Mouse (Mus musculus) cerebellum, postnatal 4 days (tissue): ENCODE results near the gene Tcam1.
A peak's percentile ranks its signal among the peaks of the same experiment; 100 is the strongest.
"Not testable (repeated sequence)": the region's sequence is repeated elsewhere in the genome, so short reads cannot be mapped to it uniquely, and the experiment has no call there.

Experiments used
- DNase-seq, 2 experiments: peaks; one replicate each; pipeline ENCODE4 v3.0.0; 2022; ENCODE audit warnings: low spot score in 2 of 2, mixed read lengths in 1 of 2

Tcam1 gene

DNA sequence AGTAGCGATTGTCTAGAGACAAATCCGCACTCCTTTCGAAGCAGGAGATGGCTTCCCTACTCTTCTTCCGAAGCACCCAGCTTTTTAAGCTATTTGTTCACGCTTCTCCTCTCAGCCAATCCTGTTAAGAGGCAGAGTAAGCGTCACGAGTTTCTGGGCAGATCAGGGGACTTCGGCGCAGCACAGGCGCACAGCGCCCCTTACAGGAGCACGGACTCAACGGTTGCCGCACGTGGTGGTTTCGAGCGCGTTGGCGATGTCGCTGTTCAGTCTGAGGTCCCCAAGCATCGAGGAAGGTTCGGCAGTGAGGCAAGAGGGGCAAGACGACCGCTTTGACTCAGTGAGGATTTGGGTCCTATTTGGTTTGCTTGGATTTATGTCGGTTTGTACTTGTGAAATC, at the start of gene Tcam1:
Tcam1 (plus strand) TSS at position 219 of the 400 bp plus-strand sequence.
- DNase-seq: peak; percentile 92 to 96

DNA sequence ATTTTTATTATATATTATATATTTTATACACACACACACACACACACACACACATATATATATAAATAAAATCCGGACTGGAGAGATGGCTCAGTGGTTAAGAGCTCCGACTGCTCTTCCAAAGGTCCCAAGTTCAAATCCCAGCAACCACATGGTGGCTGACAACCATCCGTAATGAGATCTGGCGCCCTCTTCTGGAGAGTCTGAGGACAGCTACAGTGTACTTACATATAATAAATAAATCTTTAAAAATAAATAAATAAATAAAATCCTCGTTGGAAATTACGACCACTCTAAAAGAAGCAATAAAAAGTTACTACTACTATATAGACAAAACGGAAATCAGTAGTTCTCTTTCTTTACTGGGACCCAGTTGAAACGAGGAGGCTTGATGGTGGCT, 42.5 kb upstream of the Tcam1 start:
- DNase-seq: not testable (repeated sequence)

DNA sequence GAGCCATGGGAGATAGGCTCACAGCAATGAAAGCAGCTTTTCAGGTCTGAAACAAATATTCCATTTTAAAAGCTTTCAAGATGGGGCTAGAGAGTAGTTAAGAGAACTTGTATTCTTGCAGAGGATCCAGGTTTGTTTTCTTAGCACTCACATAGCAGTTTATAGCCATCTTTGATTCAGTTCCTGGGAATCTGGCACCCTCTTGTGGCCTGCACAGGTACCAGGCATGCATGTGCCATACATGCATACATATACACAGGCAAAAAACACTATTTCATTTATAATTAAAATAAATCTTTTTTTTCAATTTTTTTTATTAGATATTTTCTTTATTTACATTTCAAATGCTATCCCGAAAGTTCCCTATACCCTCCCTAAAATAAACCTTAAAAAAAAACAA, 29.6 kb upstream of the Tcam1 start:
- DNase-seq: no peak

DNA sequence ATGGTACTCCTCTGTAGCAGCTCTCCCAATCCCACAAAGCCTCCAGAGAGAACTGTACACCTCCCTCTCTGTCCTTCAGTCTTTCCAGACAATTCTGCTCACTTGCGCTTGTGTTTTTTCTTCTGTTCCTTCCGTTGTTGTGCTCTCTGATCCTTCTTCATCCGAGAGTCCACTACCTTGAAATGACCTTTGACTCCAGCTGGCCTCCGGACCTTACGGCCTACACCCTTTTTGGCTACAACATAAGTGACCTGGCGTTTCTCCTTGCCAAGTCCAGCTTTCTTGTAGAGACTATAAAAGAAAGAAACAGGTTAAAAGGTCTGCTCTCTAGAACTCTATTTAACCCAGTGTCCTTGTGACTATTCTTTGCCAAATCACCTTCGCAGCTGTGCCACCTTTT, 27.1 kb upstream of the Tcam1 start:
- DNase-seq: no peak

DNA sequence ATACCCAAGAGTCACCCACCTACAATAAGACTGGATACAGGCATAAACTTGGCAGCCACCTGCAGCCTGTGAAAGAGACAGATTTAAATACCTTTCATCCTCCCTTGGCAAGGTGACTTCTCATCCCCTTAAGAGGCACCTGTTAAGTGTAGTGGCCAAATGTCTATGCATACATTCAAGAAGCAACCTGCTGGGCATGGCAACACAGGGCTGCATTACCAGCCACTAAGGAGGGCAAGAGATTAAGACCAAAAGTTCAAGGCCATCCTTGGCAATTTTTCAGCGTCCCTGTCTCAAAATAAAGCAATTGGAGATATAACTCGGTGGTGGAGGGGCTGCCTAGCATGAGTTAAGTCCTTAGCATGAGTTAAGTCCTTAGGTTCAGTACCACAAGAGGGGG, 21.7 kb upstream of the Tcam1 start:
- DNase-seq: no peak

- DNase-seq: no peak
These were observed 21.3 kb upstream of the Tcam1 start for GRCm38 (mm10) chr11:106255174-106255573.

DNA sequence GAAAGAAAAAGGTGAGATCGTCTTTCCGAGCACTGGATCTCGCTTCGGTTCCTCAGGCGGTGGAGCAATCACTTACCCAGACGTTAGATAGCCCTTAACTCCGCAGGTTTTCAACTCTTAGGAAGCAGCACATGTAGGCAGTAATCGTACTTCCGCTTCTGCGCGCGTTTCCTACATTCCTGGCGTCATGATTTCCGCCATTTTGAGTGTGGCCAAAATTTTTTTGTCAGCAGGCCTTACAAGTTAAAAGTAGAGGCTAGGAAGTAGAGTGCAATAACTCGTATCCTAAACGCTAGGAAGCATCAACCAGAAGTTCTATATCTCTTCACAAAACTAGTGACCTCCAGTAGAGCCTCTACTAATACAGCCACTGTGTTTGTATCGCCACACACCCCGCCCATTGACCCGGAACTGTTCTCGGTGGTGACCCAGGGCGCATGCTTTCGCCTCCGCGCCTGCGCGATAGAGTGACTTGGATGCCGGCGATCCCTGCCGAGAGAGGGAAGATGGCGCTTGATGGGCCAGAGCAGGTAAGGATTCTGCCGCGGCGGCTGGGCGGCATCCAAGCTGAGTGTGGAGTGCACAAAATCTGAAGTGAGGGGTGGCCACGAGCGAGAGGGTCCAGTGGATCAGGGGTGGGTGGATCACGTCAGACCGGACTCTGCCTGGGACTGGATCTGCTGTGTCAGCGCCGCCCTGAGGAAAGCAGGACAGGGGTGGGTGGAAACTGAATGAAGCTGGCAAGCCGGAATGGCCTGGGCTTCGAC, 20.6 kb upstream of the Tcam1 start, which contains the start of the genes Ftsj3 and Psmc5:
Ftsj3 (minus strand) TSS at position 395 of the 767 bp plus-strand sequence.
Psmc5 (plus strand) TSS at position 470 of the 767 bp plus-strand sequence.
- peak; percentile 96 to 98 for DNase-seq

DNA sequence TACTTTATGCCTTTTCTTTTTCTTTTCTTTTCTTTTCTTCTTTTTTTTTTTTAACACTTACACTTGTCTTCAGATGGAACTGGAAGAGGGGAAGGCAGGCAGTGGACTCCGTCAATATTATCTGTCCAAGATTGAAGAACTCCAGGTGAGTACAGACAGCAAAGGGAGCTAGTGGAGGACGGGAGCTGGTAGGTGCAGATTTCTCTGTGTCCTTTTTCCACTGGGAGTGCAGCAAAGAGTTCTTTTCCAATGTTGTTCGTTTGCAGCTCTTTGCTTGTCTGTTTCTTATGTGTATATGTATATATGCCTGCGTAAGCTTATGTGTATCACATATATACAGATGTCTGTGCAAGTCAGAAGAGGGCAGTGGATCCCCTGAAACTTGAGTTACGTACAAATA, 19.7 kb upstream of the Tcam1 start:
- no peak for DNase-seq

GRCm38 (mm10) chr11:106260826-106261450, 15.5 kb upstream of the Tcam1 start:
- no peak for DNase-seq

GRCm38 (mm10) chr11:106263963-106264362, 12.5 kb upstream of the Tcam1 start:
- no peak for DNase-seq

DNA sequence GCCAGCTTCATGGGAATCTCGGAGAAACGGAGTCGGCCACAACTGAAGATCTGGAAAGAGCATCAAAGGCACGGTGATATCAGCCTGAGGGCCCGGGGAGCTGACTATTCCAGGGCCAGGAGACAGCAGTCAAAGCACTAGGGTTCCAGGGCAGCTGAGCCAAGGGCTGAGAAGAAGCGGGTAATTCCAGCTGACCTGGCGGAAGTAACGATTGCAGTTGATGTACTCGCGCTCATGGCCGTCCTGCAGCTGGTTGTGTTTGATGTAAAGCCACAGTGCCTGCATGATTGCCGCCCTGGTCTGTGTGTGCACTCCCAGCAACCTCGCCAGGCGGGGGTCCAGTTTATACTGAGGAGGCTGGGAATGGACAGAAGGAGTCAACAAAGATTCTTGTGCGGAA, 11.5 kb upstream of the Tcam1 start:
- no peak for DNase-seq

DNA sequence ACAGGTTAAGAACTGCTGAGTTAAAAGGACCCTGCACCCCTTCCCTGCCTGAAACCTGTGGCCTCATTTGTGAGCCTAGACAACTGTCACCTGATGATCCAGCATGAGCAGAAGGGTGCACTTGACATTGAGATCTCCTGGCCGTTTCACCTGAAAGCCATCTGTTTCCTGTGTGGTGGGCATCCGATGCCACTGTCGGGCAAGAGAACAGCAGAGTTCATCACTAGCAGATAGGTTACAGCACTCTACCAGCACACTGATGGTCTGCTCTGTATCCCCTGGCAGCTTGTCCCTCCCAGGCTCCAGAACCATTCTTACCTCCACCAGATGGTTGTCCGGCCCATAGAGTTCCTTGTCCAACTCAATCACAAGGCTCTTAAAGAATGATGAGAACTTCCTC, 10.9 kb upstream of the Tcam1 start:
- DNase-seq: no peak

GRCm38 (mm10) chr11:106266431-106266830, 10.0 kb upstream of the Tcam1 start:
- no peak for DNase-seq

DNA sequence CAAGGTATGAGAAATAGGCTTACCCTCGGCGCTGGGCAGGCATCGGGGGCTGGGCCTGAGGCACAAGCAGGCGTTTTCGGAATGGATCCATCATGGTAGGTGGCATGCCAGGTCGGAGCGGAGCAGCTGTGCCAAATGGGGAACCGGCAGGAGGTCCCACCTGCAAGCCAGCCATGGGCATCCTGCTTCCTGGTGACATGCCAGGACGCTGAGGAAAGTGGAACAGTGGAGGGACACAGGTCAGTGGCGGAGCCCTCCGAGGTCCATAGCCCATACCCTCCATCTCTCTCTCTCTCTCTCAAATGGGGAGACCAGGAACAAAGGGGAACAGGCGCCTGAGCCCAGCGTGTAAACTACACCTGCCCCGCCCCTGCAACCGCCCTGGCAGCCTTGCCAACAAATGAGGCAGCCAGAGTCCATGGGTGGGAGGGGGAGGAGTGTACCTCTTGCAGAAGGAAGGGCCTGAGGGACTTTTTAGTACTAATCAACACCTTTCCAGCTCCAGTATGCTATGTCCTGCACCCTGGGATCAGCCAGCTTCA, 9.1 kb upstream of the Tcam1 start:
- peak in 1 of 2 experiments; percentile 54 for DNase-seq

DNA sequence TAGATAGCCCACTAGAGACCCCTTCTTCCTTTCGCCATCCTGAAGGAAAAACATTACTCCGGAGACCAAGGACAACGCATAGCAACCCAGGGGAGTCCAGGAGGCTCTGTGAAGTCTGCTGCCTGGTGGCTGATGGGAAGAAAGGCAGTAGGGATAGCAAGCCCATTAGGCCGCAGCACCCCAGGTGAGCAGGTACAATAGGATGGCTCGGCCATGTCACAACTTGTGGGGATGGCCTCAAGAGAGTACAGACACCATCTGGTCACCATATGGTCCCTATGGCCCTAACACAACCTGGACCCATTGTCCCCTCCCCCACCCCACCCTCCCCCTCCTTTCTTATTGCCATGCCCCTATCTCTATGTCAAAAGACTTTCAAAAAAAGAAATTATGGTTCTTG, 8.6 kb upstream of the Tcam1 start:
- no peak for DNase-seq

GRCm38 (mm10) chr11:106268326-106269059, 8.0 kb upstream of the Tcam1 start:
- DNase-seq: peak in 1 of 2 experiments; percentile 48

GRCm38 (mm10) chr11:106269060-106269431, 7.4 kb upstream of the Tcam1 start:
- DNase-seq: no peak

DNA sequence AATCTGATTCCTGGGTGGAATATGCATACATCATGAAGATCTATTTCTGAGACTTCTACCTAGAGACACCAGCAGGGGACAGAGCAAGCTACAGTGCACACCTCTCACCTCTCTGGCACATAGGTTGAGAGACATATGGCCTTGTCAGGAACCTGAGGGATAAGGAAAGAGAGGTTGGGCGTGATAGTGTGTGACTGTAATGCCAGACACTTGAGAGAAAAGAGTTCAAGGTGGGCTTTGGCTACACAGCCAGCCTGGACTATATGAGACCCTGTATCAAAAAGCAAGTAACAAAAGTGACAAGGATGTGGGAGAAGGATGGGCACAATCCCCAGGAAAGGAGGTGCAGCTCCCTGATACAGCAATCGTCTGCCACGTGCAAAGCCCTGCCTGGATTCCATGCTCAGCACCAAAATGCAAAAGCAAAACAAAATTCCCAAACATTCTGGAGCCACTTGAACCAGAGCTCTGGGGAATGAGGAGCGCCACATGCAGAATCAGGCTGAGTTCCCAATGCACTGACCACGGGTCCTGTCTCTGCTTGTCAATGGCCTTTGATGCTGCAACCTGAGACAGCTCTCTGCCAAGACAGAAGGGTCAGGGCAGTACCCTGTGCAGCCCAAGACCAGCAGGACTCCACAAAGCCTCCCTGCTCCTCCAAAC, 5.2 kb upstream of the Tcam1 start:
- DNase-seq: no peak

DNA sequence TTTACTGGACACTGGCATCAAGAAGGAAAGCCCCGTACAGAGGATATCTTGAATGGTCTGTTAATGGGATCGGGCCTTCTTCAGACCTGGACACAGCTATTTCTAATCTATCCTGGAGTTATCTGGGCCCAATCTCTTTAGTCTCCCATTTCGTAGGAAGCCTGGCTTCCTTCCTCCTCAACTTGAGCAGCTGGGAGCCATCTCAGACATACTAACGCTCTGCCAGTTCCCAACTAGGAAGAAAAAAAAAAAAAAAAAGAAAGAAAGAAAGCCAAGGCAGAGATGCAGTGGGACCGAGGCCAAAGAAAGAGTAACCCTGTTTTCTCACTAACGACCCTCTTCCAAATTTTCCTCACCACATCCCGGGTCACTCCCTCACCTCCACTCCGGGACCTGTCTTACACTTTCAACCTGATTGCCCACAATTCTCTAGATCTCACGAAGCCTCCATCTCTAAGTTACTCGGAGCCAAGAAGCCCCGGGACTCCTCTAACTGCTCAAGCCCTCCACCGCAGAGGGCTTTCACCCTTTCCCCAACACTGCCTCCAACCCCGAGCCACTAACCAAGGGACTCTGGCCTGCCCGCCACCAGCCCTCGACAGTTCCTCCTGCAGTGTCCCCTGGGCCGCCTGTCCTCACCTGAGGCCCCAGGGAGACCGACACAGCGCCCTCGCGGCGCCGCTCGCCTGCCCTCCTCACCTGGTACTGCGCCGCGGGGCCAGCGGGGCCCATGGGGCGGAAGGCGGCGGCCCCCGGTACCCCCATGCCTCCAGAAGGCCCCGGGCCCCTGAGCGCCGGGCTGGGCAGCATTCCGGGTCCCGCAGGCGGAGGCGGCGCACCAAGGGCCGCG, 4.5 kb upstream of the Tcam1 start:
- DNase-seq: peak in 1 of 2 experiments; percentile 30

GRCm38 (mm10) chr11:106272644-106273310, 3.7 kb upstream of the Tcam1 start, which contains the start of gene Smarcd2:
Smarcd2 (minus strand) TSS chr11:106272972.
- peak; percentile 94 to 98 for DNase-seq
